Mouse (Mus musculus) myocyte (in vitro differentiated cells): ENCODE measurements at regions not wholly inside any gene's neighbourhood (a gene's known extent, or its start where the extent isn't known, plus 50 kb on each side); places are given as distances from the start of the nearest gene placed in this dataset.

Experiments used
- CEBPB ChIP-seq: IDR thresholded peaks from 2 replicates; pipeline ENCODE4 v1.6.1; 2011; ENCODE audit warnings: mild to moderate bottlenecking, moderate library complexity; ENCODE audit not compliant: poor library complexity, insufficient read depth, severe bottlenecking
- E2F4 ChIP-seq: IDR thresholded peaks from one replicate; pipeline ENCODE4 v1.6.1; 2011; ENCODE audit warnings: mild to moderate bottlenecking, control low read depth, moderate library complexity; ENCODE audit not compliant: insufficient read depth
- MAX ChIP-seq: IDR thresholded peaks from one replicate; pipeline ENCODE4 v1.6.1; 2011; ENCODE audit warnings: low read depth, mild to moderate bottlenecking, control low read depth
- MYOD1 ChIP-seq, 3 experiments: IDR thresholded peaks; one replicate each; pipeline ENCODE4 v1.6.1; 2011; ENCODE audit warnings: control low read depth in 2 of 3, low read depth in 2 of 3, mild to moderate bottlenecking in 2 of 3, moderate library complexity in 1 of 3; ENCODE audit not compliant: insufficient read length in 2 of 3, control insufficient read depth in 1 of 3
- MYOG ChIP-seq, 3 experiments: IDR thresholded peaks; one replicate each; pipeline ENCODE4 v1.6.1; 2011; ENCODE audit warnings: control low read depth in 2 of 3, low read depth in 2 of 3, mild to moderate bottlenecking in 2 of 3; ENCODE audit not compliant: insufficient read length in 2 of 3, control insufficient read depth in 1 of 3, insufficient read depth in 1 of 3
- POLR2A ChIP-seq: IDR thresholded peaks from one replicate; pipeline ENCODE4 v1.6.1; 2011; ENCODE audit warnings: low read depth, mild to moderate bottlenecking, control low read depth, moderate library complexity; ENCODE audit not compliant: insufficient read length
- POLR2AphosphoS2 ChIP-seq: IDR thresholded peaks from one replicate; pipeline ENCODE4 v1.6.1; 2011; ENCODE audit warnings: low read depth, control low read depth; ENCODE audit not compliant: insufficient read length
- REST ChIP-seq: IDR thresholded peaks from one replicate; pipeline ENCODE4 v1.6.1; 2011; ENCODE audit warnings: mild to moderate bottlenecking, control low read depth, moderate library complexity; ENCODE audit not compliant: insufficient read depth, insufficient read length
- SRF ChIP-seq: IDR thresholded peaks from one replicate; pipeline ENCODE4 v1.6.1; 2011; ENCODE audit warnings: low read depth; ENCODE audit not compliant: control insufficient read depth, insufficient read length
- TCF12 ChIP-seq: IDR thresholded peaks from one replicate; pipeline ENCODE4 v1.6.1; 2011; ENCODE audit warnings: mild to moderate bottlenecking, control low read depth; ENCODE audit not compliant: poor library complexity, insufficient read depth, severe bottlenecking
- USF1 ChIP-seq: IDR thresholded peaks from one replicate; pipeline ENCODE4 v1.6.1; 2011; ENCODE audit warnings: low read depth, mild to moderate bottlenecking, control low read depth, moderate library complexity

DNA sequence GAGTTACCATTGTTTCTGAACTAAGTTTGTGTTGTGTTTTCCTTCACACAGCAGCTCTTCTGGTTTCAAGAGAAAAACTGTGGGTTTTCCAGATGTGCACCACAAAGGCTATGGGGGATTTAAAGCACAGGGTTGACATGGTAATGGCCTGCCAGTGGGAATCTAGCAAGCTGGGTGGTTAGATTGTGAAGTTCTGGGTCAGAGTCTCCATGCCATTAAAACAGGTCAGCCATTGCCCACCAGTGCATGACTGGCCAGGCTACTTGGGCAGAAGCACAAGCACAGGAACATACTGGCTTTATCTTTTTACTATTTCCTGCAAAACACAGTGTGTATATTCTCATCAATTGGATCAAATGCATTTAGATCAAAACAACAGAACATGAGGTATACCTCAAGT lies 467.9 kb upstream of the Negr1 start:
- TF ChIP-seq POLR2A (no peak), TCF12 (no peak), USF1 (no peak), E2F4 (no peak), SRF (no peak), MAX (no peak), MYOD1 (IDR thresholded peaks at IDR 0.05; ENCODE audit: control insufficient read depth in 1 of 3, insufficient read length in 2 of 3, low read depth in 2 of 3) (no peak), CEBPB (no peak), POLR2AphosphoS2 (no peak), MYOG (IDR thresholded peaks at IDR 0.05; ENCODE audit: control insufficient read depth in 1 of 3, insufficient read depth in 1 of 3, insufficient read length in 2 of 3, low read depth in 2 of 3) (no peak), REST (no peak)
